Mouse (Mus musculus): ENCODE measurements at regions not wholly inside any gene's neighbourhood (a gene's known extent, or its start where the extent isn't known, plus 50 kb on each side); places are given as distances from the start of the nearest gene placed in this dataset.

GRCm38 (mm10) chr1:127015894-127016245, 185.3 kb upstream of the Nckap5 start:
- Histone ChIP-seq H3K4me3 (ENCODE audit: insufficient read depth, low read length) (no peak overlapping the region), H3K4me1 (ENCODE audit: control insufficient read depth, insufficient read depth, low read length) (no peaks in the 10 kb centered on the region), H3K27ac (ENCODE audit: insufficient read depth, low read depth, low read length) (no peak overlapping the region)
- TF ChIP-seq CTCF (IDR thresholded peaks at IDR 0.05; ENCODE audit: low read depth, low read length) (no peak), POLR2A (IDR thresholded peaks at IDR 0.05; ENCODE audit: borderline replicate concordance, low read depth, low read length) (no peak)

DNA sequence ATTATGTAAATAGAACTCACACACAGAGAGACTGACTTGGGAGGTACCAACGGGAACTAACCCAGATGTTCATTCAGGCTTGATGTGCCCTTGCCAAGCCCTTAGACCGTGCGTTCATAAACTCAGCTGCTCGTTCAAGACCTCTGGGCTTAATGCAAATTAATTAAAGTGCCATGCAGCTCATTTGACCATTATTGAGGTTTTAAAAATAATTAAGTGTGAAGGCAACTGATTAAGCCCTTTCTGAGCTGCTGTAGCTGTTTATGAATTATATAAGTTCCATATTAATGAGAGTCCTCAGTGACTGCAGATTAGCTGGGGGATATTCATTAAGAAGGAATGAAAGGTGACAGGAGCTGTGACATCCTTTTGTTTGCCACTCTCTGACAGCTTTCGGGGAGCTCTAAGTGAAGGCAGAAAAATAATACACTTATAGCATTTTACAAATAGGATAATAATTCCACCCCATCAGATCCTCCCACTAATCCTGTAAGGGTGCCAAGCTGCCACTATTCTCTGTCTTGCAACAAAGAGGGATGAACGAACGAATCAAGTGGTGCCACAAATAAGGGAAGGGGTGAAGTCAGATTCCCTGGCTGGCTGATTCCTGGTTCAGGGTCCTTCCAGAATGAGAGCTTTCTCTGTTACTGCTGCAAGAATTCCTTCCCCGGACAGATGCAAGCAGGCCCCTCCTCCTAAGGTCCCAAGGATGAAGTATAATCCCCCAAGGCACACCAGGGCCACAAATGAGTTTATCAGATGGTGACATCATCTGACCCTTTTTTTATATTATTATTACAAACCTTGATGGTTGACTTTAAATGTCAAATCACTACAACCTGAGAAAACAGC, 184.7 kb upstream of the Nckap5 start:
- Histone ChIP-seq H3K27ac (ENCODE audit: insufficient read depth, low read depth, low read length) (no peak overlapping the region), H3K4me1 (ENCODE audit: control insufficient read depth, insufficient read depth, low read length) (no peaks in the 10 kb centered on the region), H3K4me3 (ENCODE audit: insufficient read depth, low read length) (no peak overlapping the region)
- TF ChIP-seq CTCF (IDR thresholded peaks at IDR 0.05; ENCODE audit: low read depth, low read length) (no peak), POLR2A (IDR thresholded peaks at IDR 0.05; ENCODE audit: borderline replicate concordance, low read depth, low read length) (no peak)

DNA sequence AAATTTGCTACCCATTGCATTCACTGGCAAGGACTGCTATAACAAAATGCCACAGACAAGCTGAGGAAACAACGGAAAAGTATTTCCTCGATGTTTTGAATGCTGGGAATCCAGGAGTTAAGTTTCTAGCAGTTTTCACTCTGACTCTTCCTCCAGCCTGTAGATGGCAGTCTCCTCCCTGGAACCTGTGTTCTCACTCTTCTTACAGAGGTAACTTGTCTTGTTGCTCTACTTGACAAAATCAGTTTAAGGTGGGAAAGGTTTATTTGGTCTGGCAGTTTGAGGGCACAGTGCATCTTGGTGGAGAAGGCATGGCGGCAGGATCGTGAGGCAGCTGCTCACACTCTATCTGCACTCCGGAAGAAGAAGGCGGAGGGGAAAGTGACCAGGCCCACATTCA, 181.3 kb upstream of the Nckap5 start:
- no peak overlapping the region for H3K4me3 ChIP-seq (ENCODE audit: insufficient read depth, low read length)
- H3K27ac ChIP-seq (ENCODE audit: insufficient read depth, low read depth, low read length) = no peak overlapping the region
- peaks cover 4% of the 10 kb centered on the region; the same call in 1 of the 2 replicates for H3K4me1 ChIP-seq (ENCODE audit: control insufficient read depth, insufficient read depth, low read length)
- TF ChIP-seq POLR2A (IDR thresholded peaks at IDR 0.05; ENCODE audit: borderline replicate concordance, low read depth, low read length) = no peak
- TF ChIP-seq CTCF (IDR thresholded peaks at IDR 0.05; ENCODE audit: low read depth, low read length) = no peak

DNA sequence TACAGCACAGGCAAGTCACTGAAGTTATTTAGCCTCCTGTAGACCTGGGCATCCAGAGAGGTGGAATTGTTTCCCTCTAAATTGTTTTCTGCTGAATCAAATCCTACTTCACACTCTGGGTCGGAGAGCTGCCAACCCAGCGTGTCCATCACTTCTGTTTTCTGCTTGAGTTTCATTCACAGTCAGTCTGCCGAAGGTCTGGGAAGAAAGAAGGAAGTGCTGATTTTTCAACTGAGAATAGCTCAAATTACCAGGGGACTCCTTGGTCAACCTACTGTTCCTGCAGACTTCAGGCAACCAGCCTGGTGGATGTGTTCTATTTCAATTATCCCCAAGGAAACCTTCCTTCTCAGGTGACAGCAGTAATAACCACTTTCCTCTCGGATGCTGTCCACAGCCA, 179.1 kb upstream of the Nckap5 start:
- Histone ChIP-seq H3K27ac (ENCODE audit: insufficient read depth, low read depth, low read length) (no peak overlapping the region), H3K4me1 (ENCODE audit: control insufficient read depth, insufficient read depth, low read length) (peaks cover 4% of the 10 kb centered on the region; the same call in 1 of the 2 replicates), H3K4me3 (ENCODE audit: insufficient read depth, low read length) (no peak overlapping the region)
- no peak for TF ChIP-seq CTCF (IDR thresholded peaks at IDR 0.05; ENCODE audit: low read depth, low read length)
- no peak for TF ChIP-seq POLR2A (IDR thresholded peaks at IDR 0.05; ENCODE audit: borderline replicate concordance, low read depth, low read length)

DNA sequence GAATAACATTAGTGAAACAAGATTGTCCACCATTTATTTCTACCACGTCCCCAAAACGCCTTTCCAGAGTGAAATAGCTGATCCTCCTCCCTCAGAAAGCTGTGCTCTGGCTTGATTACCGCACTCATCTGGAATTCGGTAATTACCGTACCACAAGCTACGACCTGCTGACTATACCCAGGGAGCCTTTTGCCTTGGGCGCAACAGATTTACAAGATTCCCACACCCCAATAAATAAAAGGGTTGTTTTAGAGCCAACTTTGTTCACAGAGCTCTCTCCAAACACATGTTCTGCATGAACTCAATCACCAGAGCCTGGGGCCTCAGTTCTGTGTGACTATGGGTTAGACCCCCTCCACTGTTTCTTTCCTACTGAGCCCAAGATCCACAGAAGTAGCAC, 171.1 kb upstream of the Nckap5 start:
- Histone ChIP-seq H3K27ac (ENCODE audit: insufficient read depth, low read depth, low read length) (no peak overlapping the region), H3K4me1 (ENCODE audit: control insufficient read depth, insufficient read depth, low read length) (no peaks in the 10 kb centered on the region), H3K4me3 (ENCODE audit: insufficient read depth, low read length) (no peak overlapping the region)
- TF ChIP-seq CTCF (IDR thresholded peaks at IDR 0.05; ENCODE audit: low read depth, low read length) = no peak

DNA sequence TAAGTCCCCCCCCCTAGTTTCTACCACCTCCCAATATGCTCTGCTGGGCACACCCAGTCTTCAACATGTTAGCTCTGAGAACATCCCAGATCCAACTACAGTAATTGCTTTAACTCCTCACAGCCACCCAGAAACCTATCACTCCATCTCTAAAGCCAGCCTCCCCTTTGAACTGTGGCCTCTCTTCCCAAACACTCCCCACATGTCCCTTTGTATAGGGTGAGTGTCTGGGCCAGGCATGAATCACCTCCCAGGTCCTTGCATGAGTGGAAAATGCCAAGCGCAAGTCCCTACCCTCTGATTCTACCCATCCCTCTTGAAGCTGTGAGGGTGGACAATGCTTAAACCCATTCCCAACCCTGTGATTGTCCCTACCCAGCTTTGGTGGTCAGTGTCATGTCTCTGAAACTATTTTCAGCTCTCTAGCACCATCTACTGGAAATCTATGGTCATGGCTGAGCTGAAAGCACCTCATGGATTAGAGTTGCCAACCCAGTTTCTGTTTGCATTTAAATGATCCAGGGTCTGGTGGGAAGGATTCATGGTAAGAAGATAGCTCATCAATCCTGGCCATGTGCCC, 162.6 kb upstream of the Nckap5 start:
- Histone ChIP-seq H3K4me3 (ENCODE audit: insufficient read depth, low read length) (no peak overlapping the region), H3K27ac (ENCODE audit: insufficient read depth, low read depth, low read length) (no peak overlapping the region), H3K4me1 (ENCODE audit: control insufficient read depth, insufficient read depth, low read length) (no peaks in the 10 kb centered on the region)
- TF ChIP-seq POLR2A (IDR thresholded peaks at IDR 0.05; ENCODE audit: borderline replicate concordance, low read depth, low read length) = no peak
- no peak for TF ChIP-seq CTCF (IDR thresholded peaks at IDR 0.05; ENCODE audit: low read depth, low read length)

DNA sequence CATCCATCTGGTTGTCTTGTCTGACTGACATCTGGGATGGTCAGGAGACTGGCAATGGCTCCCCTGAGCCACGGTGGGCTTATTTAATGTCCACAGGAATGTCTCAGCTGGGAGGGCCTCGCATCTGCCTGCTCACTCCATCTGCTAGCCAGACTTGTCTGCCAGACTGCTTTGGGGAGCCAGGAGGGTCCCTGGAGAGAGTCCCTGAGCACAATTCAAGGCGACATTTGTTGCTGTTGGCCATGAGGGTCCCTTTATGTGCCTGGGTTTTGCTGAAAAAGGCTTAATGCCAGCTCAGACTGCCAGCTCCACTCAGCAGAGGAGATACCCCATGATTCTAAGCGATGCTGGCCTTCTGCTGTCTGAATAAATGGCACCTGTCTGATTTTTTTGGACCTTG, 161.8 kb upstream of the Nckap5 start:
- H3K27ac ChIP-seq (ENCODE audit: insufficient read depth, low read depth, low read length) = no peak overlapping the region
- TF ChIP-seq POLR2A (IDR thresholded peaks at IDR 0.05; ENCODE audit: borderline replicate concordance, low read depth, low read length) (no peak), CTCF (IDR thresholded peaks at IDR 0.05; ENCODE audit: low read depth, low read length) (no peak)
- H3K4me3 ChIP-seq (ENCODE audit: insufficient read depth, low read length) = no peak overlapping the region
- no peaks in the 10 kb centered on the region for H3K4me1 ChIP-seq (ENCODE audit: control insufficient read depth, insufficient read depth, low read length)

GRCm38 (mm10) chr1:126982805-126983204, 152.2 kb upstream of the Nckap5 start:
- TF ChIP-seq POLR2A (IDR thresholded peaks at IDR 0.05; ENCODE audit: borderline replicate concordance, low read depth, low read length) = no peak
- TF ChIP-seq CTCF (IDR thresholded peaks at IDR 0.05; ENCODE audit: low read depth, low read length) = no peak
- Histone ChIP-seq H3K27ac (ENCODE audit: insufficient read depth, low read depth, low read length) (no peak overlapping the region), H3K4me3 (ENCODE audit: insufficient read depth, low read length) (no peak overlapping the region), H3K4me1 (ENCODE audit: control insufficient read depth, insufficient read depth, low read length) (no peaks in the 10 kb centered on the region)

- Histone ChIP-seq H3K4me1 (ENCODE audit: control insufficient read depth, insufficient read depth, low read length) (no peaks in the 10 kb centered on the region), H3K27ac (ENCODE audit: insufficient read depth, low read depth, low read length) (no peak overlapping the region), H3K4me3 (ENCODE audit: insufficient read depth, low read length) (no peak overlapping the region)
- TF ChIP-seq POLR2A (IDR thresholded peaks at IDR 0.05; ENCODE audit: borderline replicate concordance, low read depth, low read length) = no peak
- TF ChIP-seq CTCF (IDR thresholded peaks at IDR 0.05; ENCODE audit: low read depth, low read length) = no peak
Observed at GRCm38 (mm10) chr1:126980311-126980710, 149.7 kb upstream of the Nckap5 start.

DNA sequence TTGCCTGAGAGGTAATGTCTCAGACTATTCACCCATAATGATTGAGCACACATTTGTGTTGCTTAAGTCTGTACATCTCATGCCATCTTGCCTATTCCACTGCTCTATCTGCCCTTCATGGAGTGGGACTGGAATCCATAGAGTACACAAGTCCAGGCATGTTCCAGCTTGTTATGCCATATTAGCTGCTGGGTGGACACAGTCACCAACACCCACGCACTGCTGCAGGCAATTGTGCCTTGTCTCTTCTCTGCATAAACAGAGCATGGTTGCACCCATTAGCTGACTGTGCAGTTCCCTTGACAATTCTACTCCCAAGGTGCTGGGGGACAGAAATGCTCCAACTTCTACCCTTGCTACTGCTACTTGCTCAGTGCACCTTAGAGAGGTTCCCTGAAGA, 143.3 kb upstream of the Nckap5 start:
- H3K4me3 ChIP-seq (ENCODE audit: insufficient read depth, low read length) = no peak overlapping the region
- no peak overlapping the region for H3K27ac ChIP-seq (ENCODE audit: insufficient read depth, low read depth, low read length)
- TF ChIP-seq POLR2A (IDR thresholded peaks at IDR 0.05; ENCODE audit: borderline replicate concordance, low read depth, low read length) (no peak), CTCF (IDR thresholded peaks at IDR 0.05; ENCODE audit: low read depth, low read length) (no peak)
- no peaks in the 10 kb centered on the region for H3K4me1 ChIP-seq (ENCODE audit: control insufficient read depth, insufficient read depth, low read length)
